In genomic region chr13:116714809-116715208, GRCm38 (mm10) we compare ENCODE assay signal across 8 mouse cellular contexts.
DNase-seq lines count a peak whose midpoint lies in the region; ATAC-seq and TF ChIP-seq lines count a peak whose summit lies in the region.

No protein-coding gene starts in this region.

- ATAC-seq in forebrain, postnatal 0 days = peak; percentile 64; the same call in 1 of the 2 replicates

- TF ChIP-seq CTCF in forebrain, postnatal 0 days (IDR thresholded peaks at IDR 0.05; ENCODE audit: low read depth) = peak; percentile 77

- H3K4me1 ChIP-seq in heart, embryonic 10.5 days = no peaks in the 10 kb centered on the region; the same call in 1 of the 2 replicates
- H3K4me1 ChIP-seq in forebrain, postnatal 0 days (ENCODE audit: insufficient read depth) = no peaks in the 10 kb centered on the region

- no peak overlapping the region for H3K4me3 ChIP-seq in heart, embryonic 10.5 days
- H3K4me3 ChIP-seq in forebrain, postnatal 0 days (ENCODE audit: low read depth, low read length) = no peak overlapping the region

- H3K36me3 ChIP-seq in heart, embryonic 10.5 days = no peaks in the 10 kb centered on the region
- no peaks in the 10 kb centered on the region for H3K36me3 ChIP-seq in forebrain, postnatal 0 days (ENCODE audit: insufficient read depth)

- H3K27ac ChIP-seq in heart, embryonic 10.5 days = no peak overlapping the region
- H3K27ac ChIP-seq in forebrain, postnatal 0 days (ENCODE audit: low read depth, low read length) = no peak overlapping the region

- peaks cover 21% of the 10 kb centered on the region; the same call in 1 of the 2 replicates for H3K27me3 ChIP-seq in heart, embryonic 10.5 days (ENCODE audit: insufficient read depth, poor library complexity, severe bottlenecking)
- H3K27me3 ChIP-seq in forebrain, postnatal 0 days (ENCODE audit: insufficient read depth, low read length) = peaks cover 36% of the 10 kb centered on the region

- H3K9me3 ChIP-seq in heart, embryonic 10.5 days = no peaks in the 10 kb centered on the region
- no peaks in the 10 kb centered on the region for H3K9me3 ChIP-seq in forebrain, postnatal 0 days (ENCODE audit: low read length)

- WGBS in heart, embryonic 10.5 days = 17% methylated on average over 5 of the region's 5 CpGs
- 14% methylated on average over 5 of the region's 5 CpGs for whole genome bisulfite sequencing in forebrain, postnatal 0 days

- peak; percentile 61 to 73 for DNase-seq in heart, postnatal 14 days
- DNase-seq in heart, embryonic 10.5 days (ENCODE audit: low spot score) = no peak
- peak; percentile 49 for DNase-seq in ES-CJ7 (ENCODE audit: low read depth, low spot score)
- DNase-seq in cerebellum, adult 18-20 months = peak; percentile 42 to 45
- peak; percentile 81 for DNase-seq in forebrain, postnatal 0 days
- DNase-seq in layer of hippocampus, adult 9-11 months = peak; percentile 22
- peak; percentile 69 for DNase-seq in mesoderm, embryonic 11.5 days (ENCODE audit: low read depth, low spot score)
- DNase-seq in urinary bladder, postnatal 36 days (ENCODE audit: low spot score in 2 of 2) = peak; percentile 53 to 59

- no peak overlapping the region for H3K9ac ChIP-seq in forebrain, postnatal 0 days

- intact Hi-C loops in heart, postnatal 14 days (cut with DNase I) = loop anchor here (5.0 to 10.0 kb wide), 5 partner anchors 403 to 1880 kb away; partner anchors contain the start of genes Gm49395 and Itga1

- H3K4me2 ChIP-seq in forebrain, postnatal 0 days (ENCODE audit: low read depth) = no peak overlapping the region
